Mouse (Mus musculus) MEL (cell line): ENCODE results near the gene Tppp2. TPM values are rescaled to one million over a fixed set of nuclear protein-coding genes. Genes with fewer than 3 reads are reported as not detected.

Source experiments
- DNase-seq: peaks from one replicate; pipeline ENCODE4 v3.0.0; 2011; ENCODE audit warnings: low read depth, low spot score
- H3K27ac ChIP-seq: 2 replicates; pipeline ENCODE4 v1.5.1; 2012; ENCODE audit warnings: low read depth, mild to moderate bottlenecking, control low read depth, low read length, moderate library complexity; ENCODE audit not compliant: control insufficient read depth
- H3K27me3 ChIP-seq, 2 experiments: fragments of 150-350 bp in 1 of 2; sonication (generic) in 1 of 2; 2 replicates each; pipeline ENCODE4 v1.6.1; 2012; ENCODE audit warnings: low read length in 2 of 2, mild to moderate bottlenecking in 2 of 2, improper control_type of control experiment in 1 of 2, moderate library complexity in 1 of 2; ENCODE audit not compliant: insufficient read depth in 2 of 2, control insufficient read depth in 1 of 2
- H3K36me3 ChIP-seq, 2 experiments: 2 replicates each; pipeline ENCODE4 v1.6.1; 2012 to 2014; ENCODE audit warnings: low read length in 2 of 2, improper control_type of control experiment in 1 of 2, inconsistent platforms in 1 of 2, mild to moderate bottlenecking in 1 of 2; ENCODE audit not compliant: insufficient read depth in 2 of 2, control insufficient read depth in 1 of 2
- H3K4me1 ChIP-seq, 2 experiments: fragments of 150-350 bp in 1 of 2; sonication (generic) in 1 of 2; 2 replicates each; pipeline ENCODE4 v1.6.1; 2012; ENCODE audit warnings: low read length in 2 of 2, improper control_type of control experiment in 1 of 2, mild to moderate bottlenecking in 1 of 2; ENCODE audit not compliant: insufficient read depth in 2 of 2, control insufficient read depth in 1 of 2
- H3K4me3 ChIP-seq, 2 experiments: fragments of 150-350 bp in 1 of 2; sonication (generic) in 1 of 2; 2 replicates each; pipeline ENCODE4 v1.5.1; 2012; ENCODE audit warnings: low read depth in 2 of 2, low read length in 2 of 2, mild to moderate bottlenecking in 2 of 2, moderate library complexity in 2 of 2, control low read depth in 1 of 2, improper control_type of control experiment in 1 of 2; ENCODE audit not compliant: control insufficient read depth in 1 of 2, insufficient read depth in 1 of 2
- H3K79me2 ChIP-seq: 2 replicates; pipeline ENCODE4 v1.6.1; 2012; ENCODE audit warnings: mild to moderate bottlenecking, low read length, moderate library complexity; ENCODE audit not compliant: control insufficient read depth, poor library complexity, insufficient read depth
- H3K9ac ChIP-seq: 2 replicates; pipeline ENCODE4 v1.6.1; 2012; ENCODE audit warnings: low read depth, mild to moderate bottlenecking, control low read depth, low read length, moderate library complexity; ENCODE audit not compliant: control insufficient read depth, poor library complexity, severe bottlenecking
- H3K9me3 ChIP-seq: fragments of 150-350 bp; sonication (generic); replicated peaks from 2 replicates; pipeline ENCODE4 v1.6.1; 2012; ENCODE audit warnings: mild to moderate bottlenecking, low read length, improper control_type of control experiment, moderate library complexity; ENCODE audit not compliant: insufficient read depth
- CHD1 ChIP-seq: IDR thresholded peaks from 2 replicates; pipeline ENCODE4 v1.6.1; 2012; ENCODE audit warnings: low read depth, mild to moderate bottlenecking, inconsistent platforms, low read length, improper control_type of control experiment
- CHD2 ChIP-seq: IDR thresholded peaks from 2 replicates; pipeline ENCODE4 v1.6.1; 2011; ENCODE audit warnings: low read length, improper control_type of control experiment
- CTCF ChIP-seq, 3 experiments: IDR thresholded peaks in 2 of 3; conservative IDR thresholded peaks in 1 of 3; 2 replicates each; pipeline ENCODE4 v1.5.1; 2011 to 2012; ENCODE audit warnings: low read length in 3 of 3, low read depth in 2 of 3, mild to moderate bottlenecking in 2 of 3, improper control_type of control experiment in 1 of 3, inconsistent platforms in 1 of 3, mixed read lengths in 1 of 3, moderate library complexity in 1 of 3; ENCODE audit not compliant: control insufficient read depth in 1 of 3, insufficient read depth in 1 of 3, poor library complexity in 1 of 3, severe bottlenecking in 1 of 3
- E2F4 ChIP-seq: IDR thresholded peaks from 2 replicates; pipeline ENCODE4 v1.6.1; 2011; ENCODE audit warnings: low read depth, low read length, improper control_type of control experiment, borderline replicate concordance
- EP300 ChIP-seq, 2 experiments: IDR thresholded peaks; 2 replicates each; pipeline ENCODE4 v1.6.1; 2011; ENCODE audit warnings: improper control_type of control experiment in 2 of 2, low read length in 2 of 2, low read depth in 1 of 2, mild to moderate bottlenecking in 1 of 2
- ETS1 ChIP-seq: IDR thresholded peaks from 2 replicates; pipeline ENCODE4 v1.6.1; 2012; ENCODE audit warnings: low read depth, mild to moderate bottlenecking, inconsistent platforms, low read length, improper control_type of control experiment, moderate library complexity
- GABPA ChIP-seq: IDR thresholded peaks from 2 replicates; pipeline ENCODE4 v1.6.1; 2012; ENCODE audit warnings: low read depth, mild to moderate bottlenecking, inconsistent platforms, low read length, improper control_type of control experiment, moderate library complexity
- HCFC1 ChIP-seq: IDR thresholded peaks from 2 replicates; pipeline ENCODE4 v1.6.1; 2012; ENCODE audit warnings: low read depth, mild to moderate bottlenecking, inconsistent platforms, low read length, improper control_type of control experiment, moderate library complexity
- KAT2A ChIP-seq: conservative IDR thresholded peaks from 2 replicates; pipeline ENCODE4 v1.6.1; 2012; ENCODE audit warnings: low read depth, low read length, improper control_type of control experiment, inconsistent platforms
- MAFK ChIP-seq: IDR thresholded peaks from 2 replicates; pipeline ENCODE4 v1.6.1; 2011; ENCODE audit warnings: low read depth, mild to moderate bottlenecking, low read length, improper control_type of control experiment, borderline replicate concordance
- MAZ ChIP-seq: IDR thresholded peaks from 2 replicates; pipeline ENCODE4 v1.6.1; 2012; ENCODE audit warnings: low read depth, mild to moderate bottlenecking, inconsistent platforms, low read length, improper control_type of control experiment
- MYB ChIP-seq: IDR thresholded peaks from 2 replicates; pipeline ENCODE4 v1.6.1; 2011; ENCODE audit warnings: mild to moderate bottlenecking, low read depth, low read length, improper control_type of control experiment
- POLR2AphosphoS2 ChIP-seq: IDR thresholded peaks from 2 replicates; pipeline ENCODE4 v1.6.1; 2011; ENCODE audit warnings: low read length, improper control_type of control experiment
- RAD21 ChIP-seq: IDR thresholded peaks from 2 replicates; pipeline ENCODE4 v1.6.1; 2011; ENCODE audit warnings: mild to moderate bottlenecking, low read depth, low read length, improper control_type of control experiment
- RCOR1 ChIP-seq: IDR thresholded peaks from 2 replicates; pipeline ENCODE4 v1.6.1; 2012; ENCODE audit warnings: low read depth, mild to moderate bottlenecking, inconsistent platforms, low read length, improper control_type of control experiment
- SIN3A ChIP-seq: IDR thresholded peaks from 2 replicates; pipeline ENCODE4 v1.6.1; 2012; ENCODE audit warnings: low read length, improper control_type of control experiment, inconsistent platforms
- SMC3 ChIP-seq: IDR thresholded peaks from 2 replicates; pipeline ENCODE4 v1.6.1; 2011; ENCODE audit warnings: low read depth, low read length, improper control_type of control experiment
- TAL1 ChIP-seq: IDR thresholded peaks from 2 replicates; pipeline ENCODE4 v1.6.1; 2012; ENCODE audit warnings: mild to moderate bottlenecking, inconsistent platforms, low read length, moderate library complexity, mixed read lengths
- TCF12 ChIP-seq: IDR thresholded peaks from 2 replicates; pipeline ENCODE4 v1.6.1; 2014; ENCODE audit warnings: low read depth, mild to moderate bottlenecking, inconsistent platforms, low read length, improper control_type of control experiment, moderate library complexity
- USF2 ChIP-seq, 2 experiments: IDR thresholded peaks; 2 replicates each; pipeline ENCODE4 v1.6.1; 2011 to 2012; ENCODE audit warnings: improper control_type of control experiment in 2 of 2, low read length in 2 of 2, borderline replicate concordance in 1 of 2, inconsistent platforms in 1 of 2, low read depth in 1 of 2, mild to moderate bottlenecking in 1 of 2; ENCODE audit not compliant: insufficient read depth in 1 of 2
- ZC3H11A ChIP-seq: IDR thresholded peaks from 2 replicates; pipeline ENCODE4 v1.6.1; 2012; ENCODE audit warnings: low read depth, mild to moderate bottlenecking, inconsistent platforms, low read length, improper control_type of control experiment
- ZMIZ1 ChIP-seq: IDR thresholded peaks from 2 replicates; pipeline ENCODE4 v1.6.1; 2012; ENCODE audit warnings: low read depth, mild to moderate bottlenecking, inconsistent platforms, low read length, improper control_type of control experiment, moderate library complexity
- ZNF384 ChIP-seq: IDR thresholded peaks from 2 replicates; pipeline ENCODE4 v1.6.1; 2012; ENCODE audit warnings: low read depth, mild to moderate bottlenecking, inconsistent platforms, low read length, improper control_type of control experiment
- polyA plus RNA-seq, 2 experiments: library from polyadenylated mRNA; stranded (reverse) in 1 of 2; unstranded in 1 of 2; fragments of >175 nt in 1 of 2; fragments of >200 nt in 1 of 2; gene quantifications; 2 replicates each; pipeline versions ENCODE4 v1.2.1 to v1.2.4; 2012; ENCODE audit warnings: low replicate concordance in 2 of 2, low read depth in 1 of 2; ENCODE audit not compliant: insufficient read length in 2 of 2, insufficient read depth in 1 of 2, missing spikeins in 1 of 2
- total RNA-seq: library from RNA; depleted of rRNA; stranded (reverse); fragments of 300-350 nt; gene quantifications from 2 replicates; pipeline ENCODE4 v1.2.3, GENCODE M21; 2012

The Tppp2 gene
- total and polyA plus RNA-seq, 3 experiments = not detected

- Histone ChIP-seq H3K27ac (no peak overlapping the region), H3K4me1 (peaks cover 0 to 26% of the 10 kb centered on the region in 2 experiments), H3K36me3 (peaks cover 0 to 14% of the 10 kb centered on the region in 2 experiments; a peak in 2 of 4 replicates)
- TF ChIP-seq E2F4 (no peak), USF2 (IDR thresholded peaks at IDR 0.05; ENCODE audit: borderline replicate concordance in 1 of 2, insufficient read depth in 1 of 2, low read depth in 1 of 2, low read length in 2 of 2) (no peak), ZMIZ1 (no peak), ZNF384 (no peak), SMC3 (peak; percentile 75), ZC3H11A (peak; percentile 77), MAFK (no peak), RAD21 (peak; percentile 86), KAT2A (no peak), POLR2AphosphoS2 (no peak), MAZ (no peak), CHD2 (no peak), CTCF (IDR thresholded peaks at IDR 0.05 in 2 of 3, conservative IDR thresholded peaks at IDR 0.05 in 1 of 3; ENCODE audit: control insufficient read depth in 1 of 3, insufficient read depth in 1 of 3, low read depth in 2 of 3, low read length in 3 of 3, poor library complexity in 1 of 3, severe bottlenecking in 1 of 3) (peak; percentile 60 to 90 (median 83))
- TF ChIP-seq, all 39 proteins: peak for 4
- DNase-seq = peak; percentile 71
- H3K27me3 ChIP-seq = no peaks in the 10 kb centered on the region
- no peaks in the 10 kb centered on the region for H3K9me3 ChIP-seq
- H3K4me3 ChIP-seq = no peak overlapping the region
- H3K79me2 ChIP-seq = no peaks in the 10 kb centered on the region
- H3K9ac ChIP-seq = no peak overlapping the region
These were observed 15.2 kb upstream of the Tppp2 start for GRCm38 (mm10) chr14:51902806-51903710.

GRCm38 (mm10) chr14:51903782-51904181, 14.4 kb upstream of the Tppp2 start:
- H3K27me3 ChIP-seq = no peaks in the 10 kb centered on the region
- H3K9ac ChIP-seq = no peak overlapping the region
- H3K9me3 ChIP-seq = no peaks in the 10 kb centered on the region
- H3K79me2 ChIP-seq = no peaks in the 10 kb centered on the region
- no peak for TF ChIP-seq ZNF384
- TF ChIP-seq TAL1 = no peak
- no peak for TF ChIP-seq RCOR1
- TF ChIP-seq POLR2AphosphoS2 = no peak
- no peak for TF ChIP-seq ETS1
- TF ChIP-seq SIN3A = no peak
- no peak for TF ChIP-seq E2F4
- TF ChIP-seq CHD1 = no peak
- TF ChIP-seq MYB = no peak
- TF ChIP-seq GABPA = no peak
- no peak for TF ChIP-seq TCF12
- no peak for TF ChIP-seq HCFC1
- TF ChIP-seq CTCF (IDR thresholded peaks at IDR 0.05 in 2 of 3, conservative IDR thresholded peaks at IDR 0.05 in 1 of 3; ENCODE audit: control insufficient read depth in 1 of 3, insufficient read depth in 1 of 3, low read depth in 2 of 3, low read length in 3 of 3, poor library complexity in 1 of 3, severe bottlenecking in 1 of 3) = no peak
- no peak for TF ChIP-seq EP300 (IDR thresholded peaks at IDR 0.05; ENCODE audit: low read depth in 1 of 2, low read length in 2 of 2)
- TF ChIP-seq ZMIZ1 = no peak
- peaks cover 0 to 14% of the 10 kb centered on the region in 2 experiments; a peak in 2 of 4 replicates for H3K36me3 ChIP-seq
- no peak overlapping the region for H3K4me3 ChIP-seq
- DNase-seq = no peak
- H3K4me1 ChIP-seq = peaks cover 0 to 26% of the 10 kb centered on the region in 2 experiments
- no peak overlapping the region for H3K27ac ChIP-seq
